Mouse (Mus musculus) liver, embryonic 14.5 days (tissue): ENCODE data around the gene Hspb2.

Experiments
- CTCF ChIP-seq: IDR thresholded peaks from 2 replicates; pipeline ENCODE4 v1.5.1; 2016; ENCODE audit warnings: antibody characterized with exemption, low read depth, control low read depth
- EP300 ChIP-seq: IDR thresholded peaks from 2 replicates; pipeline ENCODE4 v1.6.1; 2016; ENCODE audit warnings: antibody characterized with exemption, low read depth

DNA sequence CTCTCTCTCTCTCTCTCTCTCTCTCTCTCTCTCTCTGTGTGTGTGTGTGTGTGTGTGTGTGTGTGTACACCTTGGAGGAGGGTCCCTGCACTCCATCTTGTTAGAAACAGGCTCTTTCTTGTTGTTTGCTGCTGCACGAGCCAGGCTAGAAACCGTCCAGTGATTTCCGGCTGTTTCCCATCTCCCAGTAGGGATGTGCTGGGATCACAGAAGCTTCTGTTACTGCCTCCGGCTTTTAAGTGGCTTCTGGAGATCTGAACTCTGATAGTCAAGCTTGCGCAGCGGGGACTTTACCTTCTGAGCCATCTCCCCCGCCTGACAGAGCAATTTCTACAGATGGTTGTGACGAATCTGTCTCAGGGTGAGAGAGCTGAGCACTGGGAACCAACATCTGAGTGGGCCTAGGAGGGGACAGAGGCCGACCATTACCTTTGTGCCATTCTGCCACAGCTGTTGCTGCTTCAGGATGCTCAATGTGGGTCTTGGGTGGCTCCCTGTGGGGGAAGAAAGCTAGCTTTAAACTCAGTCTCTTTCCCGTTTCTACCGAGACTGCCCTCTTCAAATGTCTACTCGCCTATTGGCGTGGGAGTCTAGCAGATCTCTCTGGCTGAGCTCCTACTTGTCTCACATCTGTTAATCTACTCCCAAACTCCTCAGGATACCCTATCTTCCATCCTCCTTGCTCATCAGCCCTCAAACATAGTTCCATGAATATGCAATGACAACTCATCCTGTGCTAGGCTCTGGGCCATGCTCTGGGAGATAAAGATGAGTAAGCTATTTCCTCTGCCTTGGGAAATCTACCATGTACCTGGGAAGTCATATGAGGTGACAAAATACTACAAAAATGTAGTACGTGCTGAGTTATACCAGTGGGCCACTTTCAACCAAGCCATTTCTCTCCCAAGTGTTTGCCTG lies 11.0 kb downstream of the Hspb2 start:
- TF ChIP-seq CTCF = no peak
- TF ChIP-seq EP300 = no peak
